Mouse (Mus musculus): ENCODE measurements around the gene Atg9b.

DNA sequence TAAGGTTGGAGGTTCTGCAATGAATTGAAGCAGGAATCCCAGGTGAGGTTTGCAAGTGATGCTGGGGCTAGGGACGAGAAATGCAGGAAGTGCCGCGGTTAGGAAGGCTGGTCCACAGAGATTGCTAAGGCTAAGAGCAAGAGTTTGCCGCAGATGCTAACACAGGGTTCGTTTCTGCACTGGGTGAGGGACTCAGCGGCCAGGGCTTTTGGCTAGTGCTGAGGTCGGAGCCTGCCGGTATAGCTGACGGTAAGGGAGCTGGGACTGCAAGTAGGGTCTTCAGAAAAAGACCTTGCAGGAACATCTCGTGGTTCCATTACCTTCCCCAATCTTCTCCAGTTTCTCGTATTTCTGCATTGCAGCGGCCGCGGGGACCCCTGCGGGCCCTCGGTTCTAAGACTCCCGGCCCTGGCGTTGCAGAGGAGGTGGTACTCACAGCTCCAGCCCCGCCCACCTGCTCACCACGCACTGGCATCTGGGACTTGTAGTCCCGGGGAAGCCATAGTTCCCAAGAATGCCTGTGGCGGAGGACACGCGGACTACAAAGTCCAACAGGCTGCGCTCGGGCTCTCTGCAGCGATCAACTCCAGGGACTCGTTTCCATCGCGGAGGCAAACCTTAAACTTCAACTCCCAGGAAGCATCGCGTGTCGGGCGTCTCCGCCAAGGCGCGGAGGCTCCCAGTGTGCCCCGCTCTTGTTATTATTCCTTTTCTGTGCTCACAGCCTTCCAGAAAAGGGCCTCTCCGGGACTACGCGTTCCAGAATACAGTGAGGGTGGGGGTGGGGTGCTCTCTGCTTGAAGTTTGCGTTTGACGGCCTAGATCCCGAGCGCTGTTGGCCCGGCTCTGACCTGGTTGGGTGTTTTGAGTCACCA, 31.4 kb upstream of the Atg9b start, which contains the start of the genes Cdk5 and Slc4a2:
- TF ChIP-seq CTCF (IDR thresholded peaks at IDR 0.05; ENCODE audit: low read depth): no peak
- peak; percentile 79 for TF ChIP-seq EP300 (IDR thresholded peaks at IDR 0.05; ENCODE audit: low read depth)

Data from liver, postnatal 0 days (tissue).